Comparison of ENCODE assay signal across 8 mouse cellular contexts in the genomic region with DNA sequence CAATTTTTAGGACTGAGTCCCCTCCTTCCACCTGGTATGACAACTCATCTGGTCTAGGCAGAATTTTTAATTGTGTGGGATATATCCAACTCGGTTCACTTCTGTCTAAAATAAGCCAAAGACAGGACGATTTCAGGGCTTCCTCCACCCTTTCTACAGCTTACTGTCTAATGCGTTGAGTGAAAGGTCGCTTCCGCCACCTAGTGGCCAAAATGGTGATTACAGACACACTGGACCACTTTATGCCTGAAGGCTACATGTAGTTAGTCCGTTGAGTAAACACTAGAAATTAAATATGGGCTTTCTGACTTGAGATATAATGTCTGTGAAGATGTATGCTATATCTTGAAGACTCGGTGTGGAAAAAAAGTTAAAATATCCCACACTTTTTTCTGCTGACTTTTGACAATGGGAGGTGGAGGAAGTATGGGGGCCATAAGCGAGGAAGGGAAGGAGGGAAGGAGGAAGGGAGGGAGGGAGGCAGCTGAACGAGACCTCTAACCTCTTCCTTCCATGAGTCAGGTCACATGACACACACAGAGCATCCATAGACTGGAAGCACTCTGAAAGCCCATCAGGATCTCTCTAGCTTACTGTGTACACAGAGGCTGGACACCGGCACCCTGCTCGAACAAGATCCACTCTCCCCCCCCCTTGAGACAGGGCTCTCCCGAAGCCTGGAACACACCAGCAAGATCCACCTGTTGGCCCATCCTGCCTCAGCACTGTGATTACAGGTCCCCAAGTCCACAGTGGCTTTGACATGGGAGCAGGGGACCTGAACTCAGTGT. TPM values are rescaled to one million over a fixed set of nuclear protein-coding genes. Genes with fewer than 3 reads are reported as not detected.
A peak's percentile ranks its signal among the peaks of the same experiment; 100 is the strongest.
DNase-seq lines count a peak whose midpoint lies in the region; ATAC-seq and TF ChIP-seq lines count a peak whose summit lies in the region.

No protein-coding gene starts in this region.

- H3K9ac ChIP-seq in kidney, embryonic 16.5 days (replicated peaks; ENCODE audit: low read length): no peak overlapping the region
- no peak overlapping the region for H3K9ac ChIP-seq in liver, adult 2 months (ENCODE audit: low read depth, low read length)

- no peaks in the 10 kb centered on the region for H3K79me2 ChIP-seq in liver, adult 2 months (ENCODE audit: control insufficient read depth, insufficient read depth, low read length)

- H3K9me3 ChIP-seq in kidney, embryonic 16.5 days (ENCODE audit: low read length): 0 out of 2 replicates have a peak, but pooled peaks cover 3% of the 10 kb centered on the region

- DNase-seq in 3134 (ENCODE audit: extremely low read depth, insufficient read length, low spot score): peak; percentile 34
- peak; percentile 92 for DNase-seq in adrenal gland, postnatal 10 days
- DNase-seq in embryo, embryonic 9.5 days (ENCODE audit: extremely low spot score): peak; percentile 86
- peak; percentile 27 to 77 for DNase-seq in heart, adult 9 months (ENCODE audit: low spot score in 2 of 2)
- peak; percentile 55 for DNase-seq in liver, adult 2 months (ENCODE audit: extremely low read depth, low read depth, low spot score)
- DNase-seq in naive thymus-derived CD4-positive, alpha-beta T cell, adult 2 months (ENCODE audit: low read depth): peak; percentile 89
- DNase-seq in splenic B cell, adult 2 months (ENCODE audit: low read depth, low spot score): peak; percentile 92

- H3K4me3 ChIP-seq in kidney, embryonic 16.5 days (ENCODE audit: low read length): no peak overlapping the region
- no peak overlapping the region for H3K4me3 ChIP-seq in liver, adult 2 months (ENCODE audit: insufficient read depth, low read depth, low read length)

- ATAC-seq in kidney, embryonic 16.5 days (ENCODE audit: low FRiP score, low TSS enrichment): peak; percentile 42; the same call in 1 of the 2 replicates

- 0 out of 2 replicates have a peak, but pooled peaks cover 3% of the 10 kb centered on the region for H3K4me1 ChIP-seq in kidney, embryonic 16.5 days (ENCODE audit: insufficient read depth, low read length)
- no peaks in the 10 kb centered on the region for H3K4me1 ChIP-seq in liver, adult 2 months (ENCODE audit: control insufficient read depth, insufficient read depth, low read length)

- H3K4me2 ChIP-seq in kidney, embryonic 16.5 days (replicated peaks; ENCODE audit: low read depth, low read length): no peak overlapping the region

- TF ChIP-seq POLR2A in liver, adult 2 months (IDR thresholded peaks at IDR 0.05; ENCODE audit: extremely low read depth, insufficient read depth, low read length): no peak

- H3K36me3 ChIP-seq in kidney, embryonic 16.5 days (ENCODE audit: insufficient read depth, low read length): no peaks in the 10 kb centered on the region
- H3K36me3 ChIP-seq in liver, adult 2 months (ENCODE audit: control insufficient read depth, insufficient read depth, low read length): no peaks in the 10 kb centered on the region
- no peaks in the 10 kb centered on the region for H3K36me3 ChIP-seq in splenic B cell, adult 2 months (ENCODE audit: control insufficient read depth, insufficient read depth, low read length, poor library complexity, severe bottlenecking)

- peak; percentile 62; the same call in 1 of the 2 replicates for TF ChIP-seq CTCF in liver, adult 2 months (IDR thresholded peaks at IDR 0.05; ENCODE audit: low read depth, low read length)

- no peak overlapping the region for H3K27ac ChIP-seq in kidney, embryonic 16.5 days (ENCODE audit: low read length)
- no peak overlapping the region for H3K27ac ChIP-seq in liver, adult 2 months (replicated peaks; ENCODE audit: insufficient read depth, low read depth, low read length)

- no peaks in the 10 kb centered on the region for H3K27me3 ChIP-seq in kidney, embryonic 16.5 days (ENCODE audit: insufficient read depth, low read length)
- H3K27me3 ChIP-seq in liver, adult 2 months (ENCODE audit: control insufficient read depth, insufficient read depth, low read length): no peaks in the 10 kb centered on the region
- no peaks in the 10 kb centered on the region for H3K27me3 ChIP-seq in splenic B cell, adult 2 months (ENCODE audit: control insufficient read depth, insufficient read depth, low read length, poor library complexity, severe bottlenecking)

- 24% methylated on average over 12 of the region's 12 CpGs for WGBS in kidney, embryonic 16.5 days
- WGBS in liver, adult 2 months: 29% methylated on average over 12 of the region's 12 CpGs

RNA-seq across cellular contexts. Expression of gene Slit1, which starts 20.6 kb away (rescaled TPM):
- total RNA-seq in adrenal gland, postnatal 10 days (2021): 1 to 10 TPM; 3.8 to 5.7 TPM
- 6.2 and 6.4 TPM in 2 replicates for polyA plus RNA-seq in kidney, embryonic 16.5 days (2015; fragmentation: Nextera tagmentation; extraction: Ambion mirVana)
- 0.07 and 0.09 TPM in 2 replicates for total RNA-seq in liver, adult 2 months (2014; rRNA removed)
- polyA plus RNA-seq in liver, adult 2 months (2012; rRNA removed): 0.02 and 0.18 TPM in 2 replicates

RNA-seq across cellular contexts. Expression of gene Arhgap19, which starts 37.8 kb away (rescaled TPM):
- total RNA-seq in adrenal gland, postnatal 10 days (2021): 1 to 10 TPM; 7.6 to 8.6 TPM
- 28.0 and 31.1 TPM in 2 replicates for polyA plus RNA-seq in kidney, embryonic 16.5 days (2015; fragmentation: Nextera tagmentation; extraction: Ambion mirVana)
- total RNA-seq in liver, adult 2 months (2014; rRNA removed): 1.9 and 2.8 TPM in 2 replicates
- polyA plus RNA-seq in liver, adult 2 months (2012; rRNA removed): 0.72 and 1.2 TPM in 2 replicates

Comparison
In these comparisons a context has a peak if more than half of its experiments do, and no peak if none do; other contexts are left out.
1. DNase-seq: peak in every context shown above with its lines; median percentile 92 in adrenal gland, postnatal 10 days; 92 in splenic B cell, adult 2 months; 89 in naive thymus-derived CD4-positive, alpha-beta T cell, adult 2 months; 86 in embryo, embryonic 9.5 days; 55 in liver, adult 2 months; 52 in heart, adult 9 months; 34 in 3134.